Mouse (Mus musculus): ENCODE data around the gene Unc13d. TPM values are rescaled to one million over a fixed set of nuclear protein-coding genes. Genes with fewer than 3 reads are reported as not detected.
A peak's percentile ranks its signal among the peaks of the same experiment; 100 is the strongest.

Gene Unc13d
- polyA plus RNA-seq, 1 experiment from 2014 or later = 1.1 TPM

DNA sequence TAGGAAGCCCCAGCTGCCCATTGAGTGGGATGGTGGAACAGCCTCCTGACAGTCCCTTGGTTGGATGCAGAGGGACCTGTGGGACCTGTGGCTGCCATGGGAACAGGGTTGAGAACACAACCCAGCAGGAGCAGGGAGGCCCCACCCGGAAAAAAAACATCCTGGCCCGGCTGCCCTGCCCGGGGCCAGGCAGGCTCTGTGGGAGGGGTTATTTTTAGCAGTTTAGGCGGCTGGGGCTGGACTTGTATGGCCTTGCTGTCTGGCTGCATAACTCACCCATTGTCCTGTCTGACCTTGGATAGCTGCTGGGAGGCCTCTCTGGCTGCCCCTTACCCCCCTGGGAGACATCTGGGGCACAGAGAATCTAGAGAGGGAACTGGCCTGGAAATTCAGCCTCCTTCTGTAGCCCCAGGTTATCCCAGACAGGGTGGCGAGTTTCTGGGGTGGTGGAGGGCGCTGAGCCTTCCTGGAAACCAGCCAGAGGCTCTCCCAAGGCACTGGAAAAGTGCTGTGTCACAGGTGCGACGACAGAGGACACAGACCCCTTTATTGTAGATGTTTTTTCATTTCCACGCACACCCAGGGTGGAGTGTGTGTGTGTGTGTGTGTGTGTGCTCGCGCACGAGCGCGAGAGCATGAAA lies 26.4 kb upstream of the Unc13d start:
- ATAC-seq (ENCODE audit: low FRiP score, low TSS enrichment) (no peak), DNase-seq (no peak)
- Histone ChIP-seq H3K27ac (replicated peaks; ENCODE audit: low read depth, low read length) (no peak overlapping the region), H3K27me3 (ENCODE audit: control insufficient read depth, insufficient read depth, low read length) (peaks cover 37% of the 10 kb centered on the region), H3K9me3 (ENCODE audit: control insufficient read depth, low read length) (no peaks in the 10 kb centered on the region), H3K9ac (replicated peaks; ENCODE audit: low read length) (no peak overlapping the region), H3K4me2 (ENCODE audit: low read length) (no peak overlapping the region), H3K4me1 (ENCODE audit: control insufficient read depth, insufficient read depth, low read length) (peaks cover 14% of the 10 kb centered on the region; the same call in 1 of the 2 replicates), H3K4me3 (replicated peaks; ENCODE audit: low read depth, low read length) (no peak overlapping the region), H3K36me3 (ENCODE audit: control insufficient read depth, insufficient read depth, low read length) (no peaks in the 10 kb centered on the region)
- WGBS = 43% methylated on average over 14 of the region's 14 CpGs

DNA sequence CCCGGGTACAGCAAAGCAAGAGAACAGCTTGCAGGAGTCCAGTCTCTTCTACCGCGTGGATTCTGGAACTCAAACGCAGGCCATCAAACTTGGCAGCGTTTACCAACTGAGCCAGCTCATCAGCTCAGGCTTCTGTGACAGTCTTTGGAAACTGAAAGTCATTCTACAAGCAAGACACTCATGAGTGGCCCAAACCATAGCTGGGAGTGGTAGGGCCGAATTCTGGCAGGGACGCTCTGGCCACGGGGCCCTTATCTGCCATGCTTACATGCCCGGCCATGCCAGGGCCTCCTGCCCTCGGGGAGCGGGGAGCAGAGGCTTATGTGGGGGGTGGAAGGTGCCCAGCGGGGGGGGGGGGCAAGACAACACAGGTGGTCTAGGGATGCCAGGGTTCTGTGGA lies 25.8 kb upstream of the Unc13d start:
- DNase-seq (no peak), ATAC-seq (ENCODE audit: low FRiP score, low TSS enrichment) (no peak)
- no peak overlapping the region for H3K4me2 ChIP-seq (ENCODE audit: low read length)
- H3K36me3 ChIP-seq (ENCODE audit: control insufficient read depth, insufficient read depth, low read length) = no peaks in the 10 kb centered on the region
- no peak overlapping the region for H3K9ac ChIP-seq (replicated peaks; ENCODE audit: low read length)
- no peak overlapping the region for H3K4me3 ChIP-seq (replicated peaks; ENCODE audit: low read depth, low read length)
- H3K9me3 ChIP-seq (ENCODE audit: control insufficient read depth, low read length) = no peaks in the 10 kb centered on the region
- peaks cover 14% of the 10 kb centered on the region; the same call in 1 of the 2 replicates for H3K4me1 ChIP-seq (ENCODE audit: control insufficient read depth, insufficient read depth, low read length)
- H3K27me3 ChIP-seq (ENCODE audit: control insufficient read depth, insufficient read depth, low read length) = peaks cover 31% of the 10 kb centered on the region
- 78% methylated on average over 12 of the region's 12 CpGs for WGBS
- no peak overlapping the region; the same call in 1 of the 2 replicates for H3K27ac ChIP-seq (replicated peaks; ENCODE audit: low read depth, low read length)

DNA sequence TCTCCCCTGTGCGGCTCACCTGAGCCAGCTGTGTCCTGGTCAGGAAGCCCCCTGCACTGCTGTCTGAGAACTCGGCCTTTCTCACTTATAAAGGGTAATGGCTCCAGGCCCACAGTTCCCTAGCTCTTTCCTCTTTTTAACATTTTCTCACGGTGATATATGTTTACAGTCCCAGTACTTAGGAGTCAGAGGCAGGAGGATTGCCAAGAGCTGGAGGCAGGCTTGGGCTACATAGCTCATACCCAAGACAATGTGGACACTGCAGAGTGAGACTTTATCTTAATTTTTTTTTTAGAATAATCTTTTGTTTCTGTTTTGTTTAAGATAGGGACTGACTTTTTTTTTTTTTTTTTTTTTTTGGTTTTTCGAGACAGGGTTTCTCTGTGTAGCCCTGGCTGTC lies 24.7 kb upstream of the Unc13d start:
- Histone ChIP-seq H3K27me3 (ENCODE audit: control insufficient read depth, insufficient read depth, low read length) (peaks cover 20% of the 10 kb centered on the region), H3K27ac (replicated peaks; ENCODE audit: low read depth, low read length) (peak overlapping the region; percentile 76), H3K4me3 (replicated peaks; ENCODE audit: low read depth, low read length) (no peak overlapping the region), H3K4me2 (ENCODE audit: low read length) (no peak overlapping the region), H3K9me3 (ENCODE audit: control insufficient read depth, low read length) (no peaks in the 10 kb centered on the region), H3K4me1 (ENCODE audit: control insufficient read depth, insufficient read depth, low read length) (peaks cover 14% of the 10 kb centered on the region; the same call in 1 of the 2 replicates), H3K9ac (replicated peaks; ENCODE audit: low read length) (no peak overlapping the region), H3K36me3 (ENCODE audit: control insufficient read depth, insufficient read depth, low read length) (no peaks in the 10 kb centered on the region)
- ATAC-seq (ENCODE audit: low FRiP score, low TSS enrichment) (no peak), DNase-seq (no peak)
- 65% methylated on average over 3 of the region's 4 CpGs for WGBS

DNA sequence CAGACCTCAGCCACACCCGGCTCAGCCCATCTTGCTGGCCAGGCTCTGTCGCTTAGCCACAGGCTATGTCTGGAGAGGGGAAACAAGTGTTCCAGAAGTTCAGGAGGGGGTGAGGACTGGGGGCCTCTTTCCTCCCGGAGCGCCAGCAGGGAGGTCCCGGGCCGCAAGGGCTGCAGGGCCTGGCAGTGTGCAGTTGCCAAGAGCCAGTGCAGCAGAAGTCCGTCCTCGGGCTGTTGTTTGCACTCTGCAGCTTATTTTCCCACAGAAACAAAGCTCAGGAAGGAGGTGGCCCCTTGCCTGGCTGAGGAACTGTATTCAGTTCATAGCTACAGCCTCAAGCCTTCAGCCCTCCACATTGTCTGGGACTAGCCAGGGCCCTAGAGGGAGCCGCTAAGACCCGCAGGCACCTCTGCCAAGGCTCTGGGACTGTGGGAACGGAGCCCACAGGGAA lies 24.2 kb upstream of the Unc13d start:
- Histone ChIP-seq H3K36me3 (ENCODE audit: control insufficient read depth, insufficient read depth, low read length) (no peaks in the 10 kb centered on the region), H3K9ac (replicated peaks; ENCODE audit: low read length) (no peak overlapping the region), H3K27me3 (ENCODE audit: control insufficient read depth, insufficient read depth, low read length) (peaks cover 15% of the 10 kb centered on the region), H3K4me1 (ENCODE audit: control insufficient read depth, insufficient read depth, low read length) (peaks cover 14% of the 10 kb centered on the region; the same call in 1 of the 2 replicates), H3K4me2 (ENCODE audit: low read length) (no peak overlapping the region), H3K27ac (replicated peaks; ENCODE audit: low read depth, low read length) (peak overlapping the region; percentile 76), H3K9me3 (ENCODE audit: control insufficient read depth, low read length) (no peaks in the 10 kb centered on the region), H3K4me3 (replicated peaks; ENCODE audit: low read depth, low read length) (no peak overlapping the region)
- DNase-seq (peak; percentile 56), ATAC-seq (ENCODE audit: low FRiP score, low TSS enrichment) (no peak)
- 29% methylated on average over 11 of the region's 11 CpGs for WGBS

DNA sequence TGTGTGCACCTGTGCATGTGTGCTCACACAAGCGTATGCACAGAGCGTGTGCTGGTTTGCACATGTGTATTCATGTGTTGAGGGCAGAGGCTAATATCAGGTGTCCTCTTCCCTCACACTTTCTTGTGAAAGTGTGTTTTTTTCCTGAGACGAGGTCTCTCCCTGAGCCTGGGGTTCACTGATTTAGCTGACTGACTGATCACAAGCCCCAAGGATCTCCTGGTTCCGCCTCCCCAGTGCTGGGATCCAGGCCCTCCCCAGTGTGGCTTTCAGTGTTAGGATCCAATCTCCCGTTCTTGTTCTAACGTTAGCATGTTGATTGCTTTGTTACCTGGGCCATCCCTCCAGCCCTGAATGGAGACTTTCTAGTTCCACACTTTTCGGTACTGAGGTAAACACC lies 23.1 kb upstream of the Unc13d start:
- WGBS = 81% methylated on average over 7 of the region's 7 CpGs
- Histone ChIP-seq H3K4me2 (ENCODE audit: low read length) (no peak overlapping the region), H3K9me3 (ENCODE audit: control insufficient read depth, low read length) (no peaks in the 10 kb centered on the region), H3K4me3 (replicated peaks; ENCODE audit: low read depth, low read length) (no peak overlapping the region), H3K9ac (replicated peaks; ENCODE audit: low read length) (no peak overlapping the region), H3K36me3 (ENCODE audit: control insufficient read depth, insufficient read depth, low read length) (no peaks in the 10 kb centered on the region), H3K27ac (replicated peaks; ENCODE audit: low read depth, low read length) (no peak overlapping the region), H3K4me1 (ENCODE audit: control insufficient read depth, insufficient read depth, low read length) (peaks cover 14% of the 10 kb centered on the region; the same call in 1 of the 2 replicates), H3K27me3 (ENCODE audit: control insufficient read depth, insufficient read depth, low read length) (0 out of 2 replicates have a peak, but pooled peaks cover 5% of the 10 kb centered on the region)
- ATAC-seq (ENCODE audit: low FRiP score, low TSS enrichment) = no peak
- no peak for DNase-seq

DNA sequence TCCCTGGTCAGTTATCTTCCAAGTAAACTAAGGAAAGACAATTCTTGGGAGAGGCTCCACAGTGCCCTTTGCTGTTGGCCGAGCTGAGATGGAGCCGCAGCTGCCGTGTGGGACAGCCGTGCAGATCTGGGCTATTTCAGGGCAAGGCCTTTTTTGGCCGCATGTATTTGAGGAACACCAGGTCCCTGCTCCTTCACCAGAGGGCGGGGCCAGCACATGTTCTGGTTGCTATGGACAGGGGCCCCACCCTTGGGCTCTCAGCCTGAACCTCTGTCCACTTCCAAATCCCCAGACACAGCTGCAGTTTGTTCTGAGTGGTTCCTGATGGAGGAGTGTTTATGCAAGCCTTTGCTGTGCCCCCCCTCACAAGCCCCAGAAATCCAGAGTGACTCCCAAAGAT lies 22.6 kb upstream of the Unc13d start:
- WGBS = 86% methylated on average over 6 of the region's 6 CpGs
- no peaks in the 10 kb centered on the region for H3K9me3 ChIP-seq (ENCODE audit: control insufficient read depth, low read length)
- no peak overlapping the region for H3K9ac ChIP-seq (replicated peaks; ENCODE audit: low read length)
- ATAC-seq (ENCODE audit: low FRiP score, low TSS enrichment) (no peak), DNase-seq (no peak)
- no peak overlapping the region for H3K4me2 ChIP-seq (ENCODE audit: low read length)
- no peak overlapping the region for H3K4me3 ChIP-seq (replicated peaks; ENCODE audit: low read depth, low read length)
- H3K27me3 ChIP-seq (ENCODE audit: control insufficient read depth, insufficient read depth, low read length) = 0 out of 2 replicates have a peak, but pooled peaks cover 1% of the 10 kb centered on the region
- H3K27ac ChIP-seq (replicated peaks; ENCODE audit: low read depth, low read length) = no peak overlapping the region
- H3K36me3 ChIP-seq (ENCODE audit: control insufficient read depth, insufficient read depth, low read length) = no peaks in the 10 kb centered on the region
- H3K4me1 ChIP-seq (ENCODE audit: control insufficient read depth, insufficient read depth, low read length) = peaks cover 14% of the 10 kb centered on the region; the same call in 1 of the 2 replicates

DNA sequence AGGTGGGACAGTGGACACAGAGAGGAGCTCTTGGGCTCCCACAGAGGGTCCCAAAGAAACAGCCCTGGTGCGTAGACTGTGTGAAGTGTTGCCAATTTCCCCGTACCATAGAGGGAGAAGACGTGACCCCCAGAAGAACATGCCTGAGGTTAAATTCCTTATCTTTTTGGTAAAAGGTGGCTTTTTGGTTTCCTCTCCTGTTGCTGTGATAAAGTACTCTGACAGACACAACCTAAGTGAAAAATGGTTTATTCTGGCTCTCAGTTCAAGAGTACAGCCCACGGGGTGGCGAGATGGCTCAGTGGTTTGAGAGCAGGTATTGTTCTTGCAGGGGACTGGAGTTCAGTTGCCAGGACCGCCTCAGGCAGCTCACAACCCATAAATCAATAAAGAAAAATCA lies 21.7 kb upstream of the Unc13d start:
- Histone ChIP-seq H3K9ac (replicated peaks; ENCODE audit: low read length) (no peak overlapping the region), H3K4me2 (ENCODE audit: low read length) (no peak overlapping the region), H3K27me3 (ENCODE audit: control insufficient read depth, insufficient read depth, low read length) (no peaks in the 10 kb centered on the region), H3K27ac (replicated peaks; ENCODE audit: low read depth, low read length) (no peak overlapping the region), H3K4me1 (ENCODE audit: control insufficient read depth, insufficient read depth, low read length) (peaks cover 12% of the 10 kb centered on the region; the same call in 1 of the 2 replicates), H3K9me3 (ENCODE audit: control insufficient read depth, low read length) (no peaks in the 10 kb centered on the region), H3K4me3 (replicated peaks; ENCODE audit: low read depth, low read length) (no peak overlapping the region), H3K36me3 (ENCODE audit: control insufficient read depth, insufficient read depth, low read length) (no peaks in the 10 kb centered on the region)
- DNase-seq (no peak), ATAC-seq (ENCODE audit: low FRiP score, low TSS enrichment) (no peak)
- 85% methylated on average over 6 of the region's 6 CpGs for WGBS

DNA sequence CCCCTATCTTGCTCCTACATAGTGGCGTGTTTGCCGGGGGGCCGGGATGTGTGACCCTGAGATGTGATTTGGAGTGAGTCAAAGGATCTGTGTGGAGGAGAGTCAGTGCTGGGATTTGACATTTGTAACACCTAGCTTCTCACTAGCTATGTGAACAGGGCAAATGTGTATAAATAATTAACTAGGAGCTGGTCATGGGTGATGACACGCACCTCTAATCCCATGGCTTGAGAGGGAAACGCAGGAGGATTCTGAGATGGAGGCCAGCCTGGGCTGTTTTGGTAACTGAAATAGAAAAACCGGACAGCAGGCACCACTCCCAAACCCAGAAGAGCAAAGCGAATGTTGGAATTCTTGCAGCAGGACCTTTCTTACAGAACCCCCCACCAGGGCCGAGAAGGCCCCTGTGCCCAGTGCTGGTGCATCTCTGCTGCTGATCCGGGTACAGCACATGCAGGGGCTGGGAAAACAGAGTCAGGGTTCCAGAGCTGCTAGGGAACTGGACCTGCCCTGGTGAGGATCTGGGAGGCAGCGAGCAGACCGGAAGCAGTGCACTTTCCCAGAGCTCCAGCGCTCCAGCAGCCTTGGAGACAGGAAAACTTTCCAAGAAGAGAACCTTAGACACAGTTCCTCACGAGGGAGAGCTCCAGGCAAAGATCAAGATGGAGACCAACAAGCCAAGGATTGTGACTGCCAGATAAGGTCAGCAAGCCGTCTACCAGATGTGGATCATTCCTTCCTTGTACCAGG lies 21.1 kb upstream of the Unc13d start:
- WGBS = 80% methylated on average over 14 of the region's 14 CpGs
- H3K27me3 ChIP-seq (ENCODE audit: control insufficient read depth, insufficient read depth, low read length) = no peaks in the 10 kb centered on the region
- no peaks in the 10 kb centered on the region for H3K9me3 ChIP-seq (ENCODE audit: control insufficient read depth, low read length)
- H3K27ac ChIP-seq (replicated peaks; ENCODE audit: low read depth, low read length) = no peak overlapping the region
- ATAC-seq (ENCODE audit: low FRiP score, low TSS enrichment) (no peak), DNase-seq (no peak)
- no peaks in the 10 kb centered on the region for H3K36me3 ChIP-seq (ENCODE audit: control insufficient read depth, insufficient read depth, low read length)
- H3K4me1 ChIP-seq (ENCODE audit: control insufficient read depth, insufficient read depth, low read length) = peaks cover 6% of the 10 kb centered on the region; the same call in 1 of the 2 replicates
- H3K4me2 ChIP-seq (ENCODE audit: low read length) = no peak overlapping the region
- H3K4me3 ChIP-seq (replicated peaks; ENCODE audit: low read depth, low read length) = no peak overlapping the region
- no peak overlapping the region for H3K9ac ChIP-seq (replicated peaks; ENCODE audit: low read length)

Data from midbrain, embryonic 14.5 days (tissue).